Comparison of ENCODE assay signal across 10 mouse cellular contexts in genomic region chr13:96510635-96511034, GRCm38 (mm10). TPM values are rescaled to one million over a fixed set of nuclear protein-coding genes. Genes with fewer than 3 reads are reported as not detected.
A peak's percentile ranks its signal among the peaks of the same experiment; 100 is the strongest.
DNase-seq lines count a peak whose midpoint lies in the region; ATAC-seq lines count a peak whose summit lies in the region.
"Had no signal": no experiment of that assay in that cellular context is flagged by ENCODE, and none has a peak within 500 bp of the region (broad histone marks: within the 10 kb centered on the region; RNA-seq: fewer than 3 reads in every experiment).

No protein-coding gene starts in this region.

- H3K4me2 ChIP-seq in stomach, embryonic 15.5 days, result no peak overlapping the region
- no peak overlapping the region for H3K4me2 ChIP-seq in forebrain, embryonic 11.5 days (ENCODE audit: low read depth, low read length, severe bottlenecking)
- H3K4me2 ChIP-seq: embryonic facial prominence, embryonic 12.5 days; liver, embryonic 15.5 days had no signal

- peak; percentile 56; the same call in 1 of the 2 replicates for ATAC-seq in stomach, embryonic 15.5 days (ENCODE audit: insufficient read depth, low FRiP score, low read depth)
- ATAC-seq in forebrain, embryonic 11.5 days (replicated peaks; ENCODE audit: low FRiP score), result no peak

- peak overlapping the region; percentile 8; the same call in 1 of the 2 replicates for H3K27ac ChIP-seq in stomach, embryonic 15.5 days
- H3K27ac ChIP-seq in forebrain, embryonic 11.5 days (ENCODE audit: low read depth, low read length), result no peak overlapping the region
- H3K27ac ChIP-seq: embryonic facial prominence, embryonic 12.5 days; liver, embryonic 15.5 days had no signal

- no peaks in the 10 kb centered on the region for H3K9me3 ChIP-seq in stomach, embryonic 15.5 days
- H3K9me3 ChIP-seq in forebrain, embryonic 11.5 days (ENCODE audit: control insufficient read depth, low read length), result no peaks in the 10 kb centered on the region
- H3K9me3 ChIP-seq: embryonic facial prominence, embryonic 12.5 days; liver, embryonic 15.5 days had no signal

- H3K36me3 ChIP-seq in stomach, embryonic 15.5 days, result no peaks in the 10 kb centered on the region; the same call in 1 of the 2 replicates
- H3K36me3 ChIP-seq in forebrain, embryonic 11.5 days (ENCODE audit: control insufficient read depth, insufficient read depth, low read length), result no peaks in the 10 kb centered on the region
- H3K36me3 ChIP-seq: embryonic facial prominence, embryonic 12.5 days had no signal

- H3K27me3 ChIP-seq in stomach, embryonic 15.5 days (replicated peaks), result no peaks in the 10 kb centered on the region
- H3K27me3 ChIP-seq in forebrain, embryonic 11.5 days (ENCODE audit: control insufficient read depth, insufficient read depth, low read length), result no peaks in the 10 kb centered on the region
- H3K27me3 ChIP-seq: embryonic facial prominence, embryonic 12.5 days; liver, embryonic 15.5 days had no signal

- peaks cover 11% of the 10 kb centered on the region; the same call in 1 of the 2 replicates for H3K4me1 ChIP-seq in stomach, embryonic 15.5 days
- H3K4me1 ChIP-seq in forebrain, embryonic 11.5 days (replicated peaks; ENCODE audit: control insufficient read depth, insufficient read depth, low read length), result no peaks in the 10 kb centered on the region
- H3K4me1 ChIP-seq: embryonic facial prominence, embryonic 12.5 days had no signal

- WGBS in stomach, embryonic 15.5 days, result 60% methylated on average over 13 of the region's 13 CpGs
- 92% methylated on average over 13 of the region's 13 CpGs for WGBS in forebrain, embryonic 11.5 days

- intact Hi-C loops in heart, postnatal 36 days (cut with DNase I), result loop anchor here (5.0 kb wide), 1 partner anchor 63 kb away; no protein-coding TSS in a partner anchor

- H3K9ac ChIP-seq in stomach, embryonic 15.5 days, result no peak overlapping the region
- no peak overlapping the region for H3K9ac ChIP-seq in forebrain, embryonic 11.5 days (ENCODE audit: low read length)
- H3K9ac ChIP-seq: embryonic facial prominence, embryonic 12.5 days; liver, embryonic 15.5 days had no signal

- DNase-seq in right cerebral cortex, adult 18-20 months, result peak; percentile 28
- DNase-seq in right cerebral cortex, postnatal 36 days (ENCODE audit: low spot score in 2 of 2), result no peak
- peak; percentile 20 for DNase-seq in adrenal gland, postnatal 25 days
- peak; percentile 39 to 40 for DNase-seq in heart, postnatal 36 days
- no peak for DNase-seq in forebrain, embryonic 11.5 days (ENCODE audit: low spot score)
- no peak for DNase-seq in embryo, embryonic 10.5 days (ENCODE audit: low spot score)
- DNase-seq in kidney, adult 18-20 months, result no peak

- H3K4me3 ChIP-seq in stomach, embryonic 15.5 days (replicated peaks), result no peak overlapping the region
- no peak overlapping the region for H3K4me3 ChIP-seq in forebrain, embryonic 11.5 days (ENCODE audit: low read depth, low read length)
- H3K4me3 ChIP-seq: embryonic facial prominence, embryonic 12.5 days; liver, embryonic 15.5 days had no signal

RNA-seq across cellular contexts. Expression of gene Gm17622, which starts 20.1 kb away (rescaled TPM):
- total RNA-seq in adrenal gland, postnatal 25 days (2021), result not detected in 2 replicates
- total RNA-seq in heart, postnatal 36 days (2021), result not detected
- not detected in 2 replicates for polyA plus RNA-seq in stomach, embryonic 15.5 days (2015; fragmentation: Nextera tagmentation; extraction: Ambion mirVana)
- polyA plus RNA-seq in forebrain, embryonic 11.5 days (2014; fragmentation: Nextera tagmentation; extraction: Ambion mirVana), result not detected in 2 replicates
- polyA plus RNA-seq: embryonic facial prominence, embryonic 12.5 days; liver, embryonic 15.5 days had no signal

RNA-seq across cellular contexts. Expression of gene Polk, which starts 31.7 kb away (rescaled TPM):
- total RNA-seq in adrenal gland, postnatal 25 days (2021), result 44.5 and 44.9 TPM in 2 replicates
- total RNA-seq in heart, postnatal 36 days (2021), result 1 to 10 TPM; 4.5 to 5.6 TPM
- 10.1 and 10.9 TPM in 2 replicates for polyA plus RNA-seq in stomach, embryonic 15.5 days (2015; fragmentation: Nextera tagmentation; extraction: Ambion mirVana)
- 9.6 and 10.4 TPM in 2 replicates for polyA plus RNA-seq in forebrain, embryonic 11.5 days (2014; fragmentation: Nextera tagmentation; extraction: Ambion mirVana)

RNA-seq across cellular contexts. Expression of gene Col4a3bp, which starts 31.8 kb away (rescaled TPM):
- total RNA-seq in adrenal gland, postnatal 25 days (2021), result 124 and 126 TPM in 2 replicates
- 10 to 100 TPM; 38.9 to 39.8 TPM for total RNA-seq in heart, postnatal 36 days (2021)
- 12.6 and 13.8 TPM in 2 replicates for polyA plus RNA-seq in stomach, embryonic 15.5 days (2015; fragmentation: Nextera tagmentation; extraction: Ambion mirVana)
- 6.1 and 8.0 TPM in 2 replicates for polyA plus RNA-seq in forebrain, embryonic 11.5 days (2014; fragmentation: Nextera tagmentation; extraction: Ambion mirVana)

RNA-seq across cellular contexts. Expression of gene Ankdd1b, which starts 39.6 kb away (rescaled TPM):
- 0.95 and 1.2 TPM in 2 replicates for total RNA-seq in adrenal gland, postnatal 25 days (2021)
- under 1 TPM; 0.42 to 0.57 TPM for total RNA-seq in heart, postnatal 36 days (2021)
- polyA plus RNA-seq in stomach, embryonic 15.5 days (2015; fragmentation: Nextera tagmentation; extraction: Ambion mirVana), result 0.50 and 0.59 TPM in 2 replicates
- polyA plus RNA-seq in forebrain, embryonic 11.5 days (2014; fragmentation: Nextera tagmentation; extraction: Ambion mirVana), result not detected in 2 replicates
- polyA plus RNA-seq: liver, embryonic 15.5 days had no signal

Comparison
In these comparisons a context has a peak if more than half of its experiments do, and no peak if none do; other contexts are left out.
1. DNase-seq: peak in right cerebral cortex, adult 18-20 months (single experiment), adrenal gland, postnatal 25 days (single experiment) and heart, postnatal 36 days (2 of 2); none in right cerebral cortex, postnatal 36 days (0 of 2), forebrain, embryonic 11.5 days (single experiment), embryo, embryonic 10.5 days (single experiment) and kidney, adult 18-20 months (single experiment).